Mouse (Mus musculus) left cerebral cortex, postnatal 36 days (tissue): ENCODE results near the gene 4930415O20Rik. TPM values are rescaled to one million over a fixed set of nuclear protein-coding genes. Genes with fewer than 3 reads are reported as not detected.
A peak's percentile ranks its signal among the peaks of the same experiment; 100 is the strongest.

Source experiments
- DNase-seq, 2 experiments: peaks; one replicate each; pipeline ENCODE4 v3.0.0; 2021 to 2022; ENCODE audit warnings: low spot score in 2 of 2, mixed read lengths in 1 of 2
- intact Hi-C: fragments of 180-260 bp; cut with DNase I; formaldehyde crosslinking; loops from one replicate; pipeline ENCODE4 v1.15.1; 2025
- total RNA-seq, 2 experiments: library from RNA; stranded (reverse); gene quantifications; 2 replicates each; pipeline ENCODE4 v1.2.3; 2021

4930415O20Rik gene
- total RNA-seq, 2 experiments from 2014 or later = not detected

DNA sequence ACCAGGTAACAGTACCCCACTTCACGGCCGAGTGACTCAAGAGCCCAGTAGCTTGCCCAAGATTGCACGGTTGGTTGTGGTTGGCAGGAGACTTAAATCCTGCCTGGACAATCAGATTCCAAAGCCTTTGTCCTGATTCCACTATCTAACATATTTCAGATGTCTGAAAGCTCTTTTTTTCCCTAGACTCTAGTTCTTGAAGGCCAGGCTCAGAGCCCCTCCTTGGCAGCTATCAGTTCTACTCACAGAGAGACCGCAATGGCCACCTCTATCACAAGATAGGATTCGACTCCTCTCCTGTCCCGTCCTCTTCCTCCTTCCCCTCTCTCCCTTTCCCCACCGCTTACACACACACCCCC, 31.0 kb downstream of the 4930415O20Rik start:
- intact Hi-C loops = no loop called here
- no peak for DNase-seq

DNA sequence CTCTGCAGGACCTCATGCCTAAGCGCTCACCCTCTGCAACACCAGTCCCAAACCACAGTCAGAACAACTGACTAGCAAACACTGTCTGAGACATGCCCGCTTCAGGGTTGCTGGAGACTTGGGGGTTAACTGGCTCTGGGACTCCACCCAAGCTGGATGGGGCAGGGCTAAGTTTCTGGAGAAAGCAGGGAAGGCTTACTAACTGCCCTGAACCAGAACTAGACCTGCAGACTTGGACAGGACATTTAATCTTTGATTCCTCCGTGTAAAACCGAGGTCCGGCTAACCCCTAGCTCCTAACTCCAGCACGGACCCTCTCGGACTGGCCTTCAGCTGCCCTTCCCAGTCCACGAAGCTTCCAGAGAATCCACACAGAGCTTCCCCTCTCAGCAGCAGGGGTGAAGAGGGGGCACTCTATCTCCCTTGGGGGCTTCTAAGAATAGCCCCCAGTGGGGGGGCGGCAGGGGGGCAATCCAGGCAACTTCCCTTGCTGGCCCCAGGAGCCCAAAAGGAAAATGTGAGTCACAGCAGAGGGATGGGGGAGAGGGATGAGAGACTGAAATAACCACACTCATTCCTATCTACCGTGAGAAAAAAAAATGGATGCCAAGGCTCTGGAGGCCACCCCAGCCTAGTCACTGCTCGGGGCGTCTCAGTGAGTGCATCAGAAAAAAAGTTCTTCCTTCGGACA, 31.5 kb downstream of the 4930415O20Rik start:
- no peak for DNase-seq
- intact Hi-C loops = no loop called here

DNA sequence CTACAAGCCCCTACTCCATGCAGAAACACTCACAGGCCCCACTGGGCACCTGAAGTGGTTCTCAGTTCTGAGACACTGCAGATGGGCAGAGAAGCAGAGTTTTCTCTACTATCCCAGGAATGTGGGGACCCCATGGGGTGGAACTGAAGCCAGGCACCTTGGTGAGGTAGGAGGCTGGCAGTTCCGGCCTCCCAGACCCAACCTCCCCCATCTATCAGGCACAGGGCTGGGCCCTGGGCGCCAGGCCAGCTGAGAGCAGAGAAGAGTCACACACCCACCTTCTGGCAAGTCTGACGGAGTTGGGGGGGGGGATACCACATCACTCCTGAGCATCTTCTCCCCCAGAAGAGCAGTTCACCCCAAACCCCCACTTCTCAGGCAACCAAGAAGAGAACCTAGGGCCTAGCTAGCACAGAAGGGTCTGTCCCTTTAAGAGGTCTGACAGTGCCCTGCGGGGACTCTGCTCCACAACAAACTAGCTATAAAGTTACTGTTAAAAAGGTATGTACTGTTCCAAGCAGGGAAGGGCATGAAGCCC, 32.2 kb downstream of the 4930415O20Rik start:
- intact Hi-C loops = no loop called here
- DNase-seq = no peak

DNA sequence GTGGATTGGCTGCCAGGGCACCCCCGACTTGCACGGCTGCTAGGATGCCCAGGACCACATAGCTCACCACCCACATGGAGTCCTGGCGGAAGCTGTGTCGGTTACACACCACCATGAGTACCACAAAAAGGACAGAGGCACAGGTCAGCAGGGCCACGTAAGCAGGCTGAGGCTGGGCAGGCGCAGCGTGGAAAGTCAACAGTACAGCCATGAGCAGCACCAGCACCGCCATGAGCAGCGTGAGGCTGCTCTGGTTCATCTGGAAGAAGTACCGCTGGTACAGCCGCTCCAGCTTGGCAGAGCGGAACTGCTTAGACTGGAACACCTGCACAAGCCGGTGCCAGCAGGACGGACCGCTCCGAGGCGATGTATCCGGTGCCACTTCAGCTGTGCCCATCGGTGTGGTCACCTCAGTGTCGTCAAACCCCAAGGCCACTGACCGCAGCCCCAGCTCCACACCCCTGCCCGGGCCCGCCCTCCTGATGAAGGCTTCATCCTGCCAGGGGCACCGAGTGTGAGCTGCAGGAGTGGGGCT, 33.3 kb downstream of the 4930415O20Rik start:
- no peak for DNase-seq
- intact Hi-C loops = no loop called here

DNA sequence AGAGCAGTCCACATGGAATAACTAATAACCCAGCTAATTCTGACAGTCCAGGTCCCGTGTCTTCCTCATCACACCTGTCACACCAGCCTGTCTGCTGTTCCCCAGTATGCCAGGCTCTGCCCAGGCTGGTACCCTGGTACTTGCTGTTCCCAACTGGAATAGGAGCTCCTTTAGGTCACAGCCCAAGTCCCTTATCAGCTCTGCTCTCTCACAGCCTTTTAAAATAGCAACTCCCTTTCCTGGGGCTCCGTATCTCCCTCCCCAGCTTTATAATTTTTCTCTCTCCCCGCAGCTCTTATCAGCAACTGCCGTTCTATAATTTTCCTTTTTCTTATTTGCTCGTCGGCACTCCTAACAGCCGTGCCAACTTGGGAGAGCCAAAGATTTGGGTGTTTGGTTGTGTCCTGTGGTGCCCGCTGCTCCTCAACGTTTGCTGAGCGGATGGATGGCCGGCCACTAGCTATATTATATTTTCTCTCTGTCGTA, 35.3 kb downstream of the 4930415O20Rik start:
- intact Hi-C loops = no loop called here
- no peak for DNase-seq

DNA sequence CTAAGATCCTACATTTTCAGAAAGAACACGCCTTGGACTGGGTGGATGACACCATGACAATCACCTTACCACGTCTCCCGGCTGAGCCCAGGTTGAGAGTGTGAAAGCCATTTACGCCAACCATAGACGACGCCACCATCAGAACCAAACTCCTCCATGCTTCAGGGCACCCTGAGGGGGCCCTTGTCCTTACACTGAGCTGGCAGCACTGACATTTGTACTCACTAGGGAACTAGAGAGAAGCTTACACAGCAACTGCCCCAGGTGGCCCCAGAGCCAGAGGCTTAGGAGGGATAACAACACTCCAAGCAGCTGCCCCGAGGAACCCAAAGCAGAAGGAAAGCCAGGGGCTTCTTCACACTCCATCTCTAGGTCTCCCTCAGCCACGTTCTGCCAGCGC, 35.9 kb downstream of the 4930415O20Rik start:
- intact Hi-C loops = no loop called here
- DNase-seq = no peak

DNA sequence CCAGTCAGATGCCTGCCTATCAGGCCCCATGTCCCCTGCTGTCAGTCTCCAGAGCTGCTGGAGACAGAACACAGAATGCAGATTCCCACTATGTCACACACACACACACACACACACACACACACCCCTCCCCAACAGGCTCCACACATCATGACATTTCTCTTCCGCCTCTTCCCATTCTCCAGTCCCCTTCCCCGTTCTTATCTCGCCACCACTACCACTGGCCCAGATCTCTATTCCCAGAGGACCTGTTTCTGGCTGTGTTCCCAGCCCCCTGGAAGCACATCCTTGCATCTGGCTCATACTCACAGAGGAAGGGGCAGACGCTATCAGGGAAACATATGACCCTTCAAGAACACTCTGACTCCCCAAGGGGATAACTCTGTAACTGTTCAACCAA, 36.8 kb downstream of the 4930415O20Rik start:
- intact Hi-C loops = no loop called here
- no peak for DNase-seq

DNA sequence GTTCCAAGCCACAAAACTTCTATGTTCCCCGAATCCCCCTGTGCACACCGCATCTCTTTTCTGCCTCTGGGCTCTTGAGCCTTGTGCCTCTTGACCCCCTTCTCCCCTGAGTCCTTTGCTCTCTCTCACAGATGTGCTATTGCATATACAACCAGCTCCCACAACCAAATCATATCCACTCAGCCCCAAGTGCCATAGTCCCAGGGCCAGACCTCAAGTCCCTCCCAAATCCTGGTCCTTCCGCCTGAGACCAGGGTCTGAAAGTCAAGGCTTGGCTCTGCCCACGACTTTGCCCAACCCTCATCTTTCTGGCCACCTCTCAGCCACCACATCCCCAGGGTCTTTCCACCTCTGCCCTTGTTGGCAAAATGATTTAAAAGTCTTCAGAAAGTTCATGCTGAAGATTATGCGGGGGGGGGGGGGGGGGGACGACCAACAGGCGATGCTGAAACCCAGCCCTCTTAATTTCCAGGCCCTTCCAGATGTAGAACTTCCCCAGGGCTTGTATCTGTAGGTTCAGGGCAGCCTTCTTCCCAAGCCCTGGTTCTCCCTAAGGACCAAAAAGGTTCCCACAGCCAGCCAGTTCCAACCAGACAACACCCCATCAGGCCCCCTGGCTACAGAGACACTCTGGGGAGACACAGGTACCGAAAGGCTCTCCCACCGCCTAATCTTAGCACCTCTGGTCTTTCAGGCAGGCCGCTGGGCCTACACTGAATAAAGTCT, 37.4 kb downstream of the 4930415O20Rik start:
- intact Hi-C loops = no loop called here
- no peak for DNase-seq

DNA sequence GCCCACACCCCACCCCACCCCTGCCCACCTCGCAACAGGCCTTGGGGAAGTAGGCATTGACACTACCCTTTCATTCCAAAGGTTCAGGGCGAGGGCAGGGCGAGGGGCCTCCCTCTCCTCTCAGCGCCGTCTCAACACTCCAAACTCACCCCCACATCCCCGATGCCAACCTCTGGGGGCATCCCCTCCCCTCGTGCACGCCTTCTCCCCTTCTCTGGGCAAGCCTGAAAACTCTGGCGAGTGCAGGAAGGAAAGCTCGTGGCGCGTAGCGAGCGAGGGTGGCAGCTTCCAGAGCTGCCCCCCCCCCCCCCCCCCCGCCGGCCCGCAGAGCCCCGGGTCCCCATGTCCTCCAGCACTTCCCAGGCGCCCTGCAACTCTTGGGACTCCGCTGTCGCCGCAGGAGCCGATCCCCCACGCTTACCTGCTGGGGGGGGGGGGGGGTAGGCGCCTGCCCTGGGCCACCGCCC, 38.0 kb downstream of the 4930415O20Rik start:
- DNase-seq = peak in 1 of 2 experiments; percentile 27
- intact Hi-C loops = no loop called here

DNA sequence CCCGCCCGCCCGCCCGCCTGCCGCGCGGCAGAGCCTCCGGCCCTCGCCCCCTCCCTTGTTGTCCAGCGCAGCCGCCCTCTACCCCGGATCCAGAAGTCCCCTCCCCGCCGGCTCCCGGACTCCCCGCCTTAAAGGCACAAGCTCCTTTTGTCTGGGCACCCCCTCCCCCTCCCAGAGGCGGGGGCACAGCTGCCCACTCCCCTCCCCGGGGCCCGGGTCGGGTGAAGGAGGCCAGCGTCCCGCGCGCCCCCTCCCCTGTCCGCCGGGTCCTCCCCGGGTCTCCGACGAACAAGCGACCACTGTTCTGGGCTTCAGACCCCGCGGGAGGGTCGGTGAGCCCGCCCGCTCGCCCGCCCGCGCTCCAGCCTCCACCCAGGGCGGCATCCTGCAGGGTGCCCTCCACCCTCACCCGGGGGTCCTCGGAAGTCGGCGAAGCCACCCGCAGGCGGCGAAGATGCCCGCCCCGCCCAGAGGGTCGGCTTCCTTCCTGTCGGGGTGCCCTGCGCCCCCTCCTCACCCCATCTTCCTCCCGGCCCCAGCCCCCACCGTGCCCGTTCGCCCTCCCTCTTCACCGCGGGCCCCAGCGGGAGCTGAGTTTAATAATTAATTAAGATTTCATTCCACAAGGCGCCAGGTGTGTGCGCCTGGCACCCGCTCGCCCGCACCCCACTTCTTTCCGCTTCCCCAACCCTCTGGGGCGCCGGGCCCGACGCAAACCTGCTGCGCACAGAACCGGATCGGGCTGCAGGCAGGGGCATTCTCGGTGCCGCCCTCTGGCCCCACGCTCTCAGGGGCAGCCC, 38.7 kb downstream of the 4930415O20Rik start, which contains the start of gene Adcy6:
Gene Adcy6 (minus strand): TSS at position 746 of the 800 bp plus-strand sequence.
- intact Hi-C loops = no loop called here
- DNase-seq = peak; percentile 66 to 80

DNA sequence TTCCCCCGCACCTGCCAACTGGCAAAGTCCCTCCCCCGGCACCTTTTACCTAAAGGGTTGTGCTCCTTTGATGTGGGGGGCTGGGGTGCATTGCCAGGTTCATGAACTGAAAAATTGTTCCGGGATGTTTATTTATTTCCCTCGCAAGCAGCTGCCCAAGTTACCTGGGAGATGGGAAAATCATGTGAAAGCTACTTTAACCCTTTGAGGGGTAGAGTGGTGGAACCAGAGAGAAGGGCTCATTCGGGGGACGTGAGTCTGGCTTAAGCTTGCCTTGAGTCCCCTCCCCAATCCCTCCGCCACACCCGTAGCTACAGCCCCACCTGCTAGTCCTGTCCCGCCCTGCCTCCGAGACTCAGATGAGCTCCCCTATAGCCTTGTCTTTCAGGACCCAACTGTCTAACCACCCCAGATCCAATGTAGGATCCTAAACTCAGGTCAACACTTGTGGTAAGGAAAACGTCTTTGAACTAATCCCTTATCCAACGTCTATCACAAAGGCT, 39.4 kb downstream of the 4930415O20Rik start:
- no peak for DNase-seq
- intact Hi-C loops = no loop called here

DNA sequence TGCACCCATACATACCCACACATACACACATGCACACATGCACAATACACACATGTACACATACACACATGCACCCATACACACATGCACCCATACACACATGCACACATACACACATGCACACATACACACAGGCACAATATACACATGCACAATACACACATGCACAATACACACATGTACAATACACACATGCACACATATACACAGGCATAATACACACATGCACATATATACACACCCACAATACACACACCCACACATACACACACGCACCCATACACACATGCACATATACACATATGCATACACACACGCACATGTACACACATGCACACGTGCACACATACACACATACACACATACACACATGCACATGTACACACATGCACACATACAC, 41.4 kb downstream of the 4930415O20Rik start:
- DNase-seq = no peak
- intact Hi-C loops = no loop called here

DNA sequence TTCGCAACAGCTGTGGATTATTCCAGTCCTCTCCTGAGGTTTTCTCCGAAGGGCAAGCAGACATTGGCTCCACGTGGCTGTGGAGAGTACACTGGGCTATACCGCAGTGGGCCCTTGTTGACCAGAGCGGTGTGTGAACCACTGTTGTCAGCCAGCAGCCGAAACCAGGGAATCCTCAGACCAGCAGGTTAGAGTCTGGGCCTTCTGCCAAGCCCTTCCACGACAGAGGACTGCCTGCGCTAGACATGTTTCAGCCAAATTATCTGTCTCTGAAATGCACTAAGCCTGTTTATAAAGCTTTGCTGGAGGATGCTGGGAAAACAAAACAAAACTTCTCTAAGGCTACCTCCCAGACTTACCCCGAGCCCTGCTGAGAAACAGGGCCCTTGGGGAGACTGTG, 43.7 kb downstream of the 4930415O20Rik start:
- intact Hi-C loops = no loop called here
- no peak for DNase-seq

DNA sequence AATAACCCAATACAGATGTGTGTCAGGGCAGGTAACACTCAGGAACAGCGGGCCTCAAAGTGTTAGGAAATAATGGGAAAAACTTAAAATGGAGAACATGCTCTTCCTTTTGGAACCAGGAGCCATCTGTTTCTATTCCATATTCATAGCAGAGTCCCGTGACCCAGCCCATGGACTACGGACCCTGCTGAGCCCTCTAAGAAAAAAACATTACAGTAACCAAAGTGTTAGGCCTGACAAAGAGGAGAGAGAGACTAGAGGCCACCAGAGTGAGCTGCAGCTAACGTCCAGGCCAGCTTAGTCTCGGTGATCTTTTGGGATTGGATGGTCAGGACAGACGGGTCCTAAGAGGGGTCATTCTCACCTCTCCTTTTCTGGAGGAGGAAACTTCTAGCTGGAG, 44.2 kb downstream of the 4930415O20Rik start:
- intact Hi-C loops = no loop called here
- DNase-seq = no peak

DNA sequence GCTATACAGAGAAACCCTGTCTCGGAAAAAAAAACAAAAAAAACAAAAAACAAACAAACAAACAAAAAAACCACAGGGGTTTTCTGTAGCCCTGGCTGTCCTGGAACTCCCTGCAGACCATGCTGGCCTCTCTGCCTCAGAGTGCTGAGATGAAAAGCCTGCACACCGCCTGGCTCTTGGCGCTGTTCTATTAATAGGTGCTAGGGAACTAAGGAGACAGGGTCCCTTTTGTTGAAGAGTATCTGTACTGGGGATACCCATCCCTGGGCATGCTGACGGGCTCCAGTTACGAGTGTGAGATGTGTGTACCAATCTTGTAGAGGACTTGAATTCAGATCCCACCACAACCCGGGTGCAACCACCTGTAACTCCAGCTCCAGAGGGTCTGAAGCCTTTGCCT, 44.9 kb downstream of the 4930415O20Rik start:
- DNase-seq = no peak
- intact Hi-C loops = loop anchor here (2.0 kb wide), 1 partner anchor 105 kb away; no protein-coding TSS in a partner anchor

DNA sequence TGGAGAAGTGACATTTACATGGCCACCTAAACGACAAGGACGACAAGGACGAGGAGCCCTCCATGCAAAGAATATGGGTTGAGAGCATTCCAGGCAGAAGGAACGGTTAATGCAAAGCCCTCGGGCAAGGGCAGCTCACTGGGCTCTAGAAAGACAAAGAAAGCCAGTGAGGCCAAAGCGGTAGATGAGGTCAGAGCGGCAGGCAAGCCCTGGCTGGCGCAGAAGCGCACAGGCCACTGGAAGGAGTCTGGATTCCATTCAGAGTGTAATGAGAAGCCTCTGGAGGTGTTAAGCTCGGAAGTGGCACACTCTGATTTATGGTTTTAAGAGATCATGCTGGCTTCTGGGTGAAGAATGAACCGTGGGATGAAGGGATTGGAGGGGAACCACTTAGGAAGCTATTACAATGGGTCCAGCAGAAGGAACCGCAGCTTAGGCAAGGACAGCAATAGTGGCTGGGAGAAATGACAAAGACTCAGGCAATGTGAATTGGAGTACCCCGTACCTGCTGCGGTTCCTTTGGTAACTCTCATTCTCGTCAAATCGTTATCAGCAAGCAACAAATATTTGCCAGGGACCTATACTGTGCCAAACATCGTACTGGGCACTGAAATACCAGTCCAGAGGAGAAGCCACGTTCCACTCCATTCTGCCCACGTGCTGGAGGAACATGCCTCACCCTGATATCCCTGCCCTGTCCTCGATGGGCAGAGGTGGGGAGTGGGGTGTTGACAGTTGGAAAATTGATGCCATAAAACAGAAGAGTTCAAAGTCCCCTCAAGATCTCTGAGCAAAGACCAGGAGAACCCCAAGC, 45.8 kb downstream of the 4930415O20Rik start:
- intact Hi-C loops = loop anchor here (1.0 to 2.0 kb wide), 2 partner anchors 36 to 106 kb away; no protein-coding TSS in a partner anchor
- no peak for DNase-seq

DNA sequence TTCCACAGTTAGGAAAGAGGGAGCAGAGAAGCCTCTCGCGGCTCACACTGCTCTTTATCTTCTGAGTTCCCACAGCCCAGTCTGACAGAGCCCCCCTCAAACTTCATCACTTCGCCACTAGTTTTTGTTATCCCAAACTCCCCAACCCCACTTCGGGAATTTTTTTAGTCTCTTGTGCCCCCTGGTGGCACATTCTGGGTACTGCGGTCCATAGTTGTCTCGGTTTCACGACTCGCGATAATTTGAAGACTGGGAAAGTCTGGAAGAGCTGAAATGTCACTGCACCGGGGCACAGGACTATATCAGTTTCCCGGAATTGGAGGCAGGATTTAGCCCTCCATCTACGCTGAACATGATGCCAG, 46.4 kb downstream of the 4930415O20Rik start:
- DNase-seq = peak; percentile 64 to 82

DNA sequence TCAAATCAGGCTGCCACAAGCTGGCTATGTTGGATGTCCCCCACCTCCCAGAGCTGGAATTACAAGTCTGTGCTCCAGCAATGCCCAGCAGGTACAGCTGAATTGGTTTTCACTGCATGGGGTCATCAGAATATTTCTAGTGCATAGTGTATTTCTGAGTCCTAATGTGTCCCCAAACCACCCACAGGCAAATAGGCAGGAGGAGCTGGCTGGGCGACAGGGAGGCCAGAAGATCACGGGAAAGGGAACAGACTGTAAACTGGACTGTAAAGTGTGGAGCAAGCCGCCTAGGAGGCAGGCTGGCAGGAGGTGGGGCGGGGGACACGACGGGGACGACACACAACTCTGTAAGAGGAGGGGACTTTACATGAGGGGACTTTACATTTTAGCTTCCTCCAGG, 51.4 kb downstream of the 4930415O20Rik start:
- DNase-seq = no peak
- intact Hi-C loops = no loop called here

More for the DNA sequence above, 46.4 kb downstream of the 4930415O20Rik start:
- intact Hi-C loops = loop anchor here (1.0 to 2.0 kb wide), 2 partner anchors 37 to 106 kb away; no protein-coding TSS in a partner anchor

DNA sequence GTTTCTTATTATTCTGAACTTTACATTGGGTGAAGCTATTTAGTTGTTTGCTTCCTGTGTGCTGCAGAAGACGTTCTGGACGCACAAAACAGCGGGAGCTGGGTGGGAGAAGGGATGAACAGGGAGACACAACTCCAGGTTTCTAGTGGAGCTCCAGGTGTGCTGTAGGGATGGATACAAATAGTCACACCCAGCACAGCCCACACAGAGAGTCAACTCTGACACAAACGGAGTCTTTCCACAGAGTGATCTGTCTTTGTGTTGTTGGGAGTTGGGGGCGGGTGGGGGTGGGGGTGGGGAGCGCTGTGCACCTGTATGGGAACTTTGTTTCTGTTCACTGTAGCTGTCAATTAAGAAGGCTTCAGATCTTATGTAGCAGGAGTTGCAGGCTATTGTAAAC, 51.9 kb downstream of the 4930415O20Rik start:
- intact Hi-C loops = no loop called here
- DNase-seq = no peak
